Mouse (Mus musculus) erythroblast, embryonic 14.5 days (primary cell): ENCODE measurements around the gene Kat6b.

Experiments used
- GATA1 ChIP-seq: IDR thresholded peaks from 2 replicates; pipeline ENCODE4 v1.6.1; 2012; ENCODE audit warnings: low read length, inconsistent platforms, mixed read lengths
- TAL1 ChIP-seq: IDR thresholded peaks from 3 replicates; pipeline ENCODE4 v1.6.1; 2012; ENCODE audit warnings: low read length, inconsistent platforms, mixed read lengths

DNA sequence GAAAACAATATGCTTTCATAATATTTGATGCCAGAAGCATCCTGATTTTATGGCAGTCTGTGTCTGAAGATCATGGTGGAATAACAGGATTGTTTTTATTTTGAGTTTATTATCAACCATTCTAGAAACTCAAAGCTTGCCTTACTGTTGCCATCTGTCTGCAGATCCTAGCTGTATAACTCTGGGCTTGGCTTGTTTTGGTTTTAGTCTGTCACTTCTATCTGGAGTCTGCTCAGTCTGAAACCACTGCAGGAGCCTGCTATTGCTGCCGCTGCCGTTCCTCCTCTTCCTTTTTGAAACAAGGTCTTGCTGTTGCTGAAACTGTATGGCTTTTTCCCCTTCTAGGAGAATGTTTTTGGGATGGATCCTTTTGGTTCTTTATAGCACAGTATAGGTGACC, 52.8 kb downstream of the Kat6b start:
- no peak for TF ChIP-seq GATA1
- no peak for TF ChIP-seq TAL1
